Mouse (Mus musculus) heart, embryonic 14.5 days (tissue): Measurements from ENCODE around the gene Oaz1. TPM values are rescaled to one million over a fixed set of nuclear protein-coding genes. Genes with fewer than 3 reads are reported as not detected.
A peak's percentile ranks its signal among the peaks of the same experiment; 100 is the strongest.

Source experiments
- ATAC-seq: fragments of 200-750 bp; cut with Nextera tagmentation; 2 replicates; pipeline ENCODE4 v1.8.0; 2017; ENCODE audit warnings: low read depth, moderate TSS enrichment; ENCODE audit not compliant: insufficient number of reproducible peaks, insufficient read depth, low FRiP score
- H3K27ac ChIP-seq, 2 experiments: fragments of 200-500 bp in 1 of 2; fragments of 300-500 bp in 1 of 2; sonication (generic) in 1 of 2; replicated peaks in 1 of 2; 2 replicates each; pipeline ENCODE4 v1.5.1; 2012 to 2014; ENCODE audit warnings: low read depth in 2 of 2, low read length in 2 of 2, control low read depth in 1 of 2, mild to moderate bottlenecking in 1 of 2, mixed read lengths in 1 of 2; ENCODE audit not compliant: control insufficient read depth in 1 of 2, insufficient read depth in 1 of 2
- H3K27me3 ChIP-seq: fragments of 300-500 bp; sonication (generic); 2 replicates; pipeline ENCODE4 v1.6.1; 2014; ENCODE audit warnings: mild to moderate bottlenecking, low read length, control low read depth; ENCODE audit not compliant: control insufficient read depth, insufficient read depth
- H3K36me3 ChIP-seq: fragments of 300-500 bp; sonication (generic); 2 replicates; pipeline ENCODE4 v1.6.1; 2014; ENCODE audit warnings: mild to moderate bottlenecking, control low read depth, low read length, mixed read lengths; ENCODE audit not compliant: control insufficient read depth, insufficient read depth
- H3K4me1 ChIP-seq, 2 experiments: fragments of 200-500 bp in 1 of 2; fragments of 300-500 bp in 1 of 2; sonication (generic) in 1 of 2; 2 replicates each; pipeline ENCODE4 v1.6.1; 2012 to 2014; ENCODE audit warnings: low read length in 2 of 2, control low read depth in 1 of 2, mixed read lengths in 1 of 2; ENCODE audit not compliant: control insufficient read depth in 2 of 2, insufficient read depth in 2 of 2
- H3K4me2 ChIP-seq: fragments of 300-500 bp; sonication (generic); 2 replicates; pipeline ENCODE4 v1.6.1; 2014; ENCODE audit warnings: mild to moderate bottlenecking, low read length
- H3K4me3 ChIP-seq, 2 experiments: fragments of 200-500 bp in 1 of 2; fragments of 300-500 bp in 1 of 2; sonication (generic) in 1 of 2; 2 replicates each; pipeline ENCODE4 v1.5.1; 2012 to 2014; ENCODE audit warnings: low read length in 2 of 2, mild to moderate bottlenecking in 2 of 2, control low read depth in 1 of 2, low read depth in 1 of 2, moderate library complexity in 1 of 2; ENCODE audit not compliant: control insufficient read depth in 1 of 2, insufficient read depth in 1 of 2
- H3K9ac ChIP-seq: fragments of 300-500 bp; sonication (generic); 2 replicates; pipeline ENCODE4 v1.6.1; 2014; ENCODE audit warnings: mild to moderate bottlenecking, low read length
- H3K9me3 ChIP-seq: fragments of 300-500 bp; sonication (generic); 2 replicates; pipeline ENCODE4 v1.6.1; 2016; ENCODE audit warnings: low read length, control low read depth; ENCODE audit not compliant: control insufficient read depth
- WGBS: fragments of 180-500 bp; shearing (Covaris S2); extraction: QIAGEN DNeasy Blood & Tissue Kit; methylation state at CpG from one replicate; pipeline ENCODE4 v1.1.7; 2014; 5-methylcytosine and 5-hydroxymethylcytosine counted together
- polyA plus RNA-seq: library from polyadenylated mRNA; unstranded; fragments of >200 nt; fragmentation: Nextera tagmentation; extraction: Ambion mirVana; gene quantifications from 2 replicates; pipeline ENCODE4 v1.2.1, GENCODE M21; 2014

Oaz1 gene
- polyA plus RNA-seq, 1 experiment from 2014 or later = 2,172 TPM

DNA sequence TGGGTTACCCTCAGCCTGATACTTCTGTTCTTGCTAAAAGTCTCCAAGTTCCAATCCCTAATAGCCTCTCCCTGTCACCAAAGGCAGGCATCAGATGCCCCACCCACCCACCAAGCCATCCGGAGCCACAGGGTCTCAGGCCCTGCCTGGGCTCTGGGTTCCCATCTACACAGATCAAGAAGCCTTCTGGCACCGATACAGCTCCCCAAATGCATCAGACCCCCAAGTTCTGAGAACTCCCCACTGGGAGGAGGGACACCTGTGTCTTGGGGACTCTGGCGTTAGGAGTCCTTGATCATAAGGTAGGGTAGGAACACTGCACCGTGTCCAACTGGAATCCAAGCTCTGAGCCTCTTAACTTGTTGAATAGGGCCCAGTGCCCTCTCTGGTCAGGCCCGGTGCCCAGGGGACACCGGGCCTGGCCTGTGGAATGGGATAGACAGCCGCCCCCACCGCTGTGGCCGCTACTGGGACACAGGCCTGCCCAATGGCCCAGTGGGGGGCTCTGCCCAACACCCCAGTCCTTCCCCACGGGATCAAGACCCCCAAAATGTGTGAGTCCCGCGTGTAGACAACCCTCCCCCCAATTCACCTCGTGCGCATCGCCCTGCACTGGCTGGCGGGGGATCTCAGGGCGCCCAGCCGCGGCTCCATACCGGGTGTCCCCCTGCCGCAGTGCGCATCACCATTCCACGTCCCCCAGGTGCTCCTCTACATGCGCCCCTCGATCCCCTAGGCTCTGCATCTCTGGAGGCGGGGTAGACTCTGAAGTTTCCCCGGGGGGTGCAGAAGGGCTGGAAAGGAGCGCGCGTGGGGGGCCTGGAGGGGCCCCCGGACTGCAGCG is 16.9 kb downstream of the Oaz1 start:
- Histone ChIP-seq H3K27me3 (peaks cover 41% of the 10 kb centered on the region), H3K9me3 (no peaks in the 10 kb centered on the region), H3K4me3 (peak overlapping the region; percentile 27 to 47), H3K36me3 (no peaks in the 10 kb centered on the region), H3K9ac (peak overlapping the region; percentile 74), H3K4me2 (peak overlapping the region; percentile 81), H3K27ac (no peak overlapping the region), H3K4me1 (peaks cover 2 to 13% of the 10 kb centered on the region in 2 experiments; a peak in 2 of 4 replicates)
- no peak for ATAC-seq
- WGBS = 10% methylated on average over 32 of the region's 32 CpGs

DNA sequence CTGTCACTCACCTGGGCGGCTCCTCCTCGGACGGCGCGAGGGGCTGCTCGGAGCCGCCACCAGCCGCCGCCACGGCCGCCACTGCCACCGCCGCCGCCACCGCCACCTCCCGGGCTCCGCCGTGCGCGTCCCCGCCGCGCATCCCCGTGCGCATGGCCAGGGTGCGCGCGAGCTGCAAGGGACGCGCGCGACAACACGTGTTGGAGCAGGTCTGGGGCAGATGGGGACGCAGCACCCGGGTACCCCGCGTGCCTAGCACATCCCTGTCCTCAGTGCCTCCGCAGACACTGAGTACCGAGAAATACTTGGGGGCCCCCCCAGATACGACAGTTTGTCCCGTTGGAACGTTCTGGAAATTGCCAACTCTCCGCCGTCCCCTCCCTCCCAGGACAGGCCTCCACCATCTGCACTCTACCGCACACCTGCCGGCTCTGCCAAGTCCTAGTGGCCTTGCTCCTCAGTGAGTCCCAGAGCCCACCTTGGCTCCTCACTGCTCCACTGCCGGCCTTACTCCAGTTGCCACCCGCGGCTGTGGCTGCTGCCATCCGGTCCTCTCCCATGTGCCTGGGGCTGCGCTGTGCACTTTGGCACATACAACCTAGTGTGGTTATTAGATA is 17.6 kb downstream of the Oaz1 start, which contains the start of gene Lingo3:
Gene Lingo3, minus strand, starts transcription at position 109 of the 617 bp plus-strand sequence.
- no peaks in the 10 kb centered on the region for H3K9me3 ChIP-seq
- peak within 1 kb of the TSS; percentile 81 for H3K4me2 ChIP-seq
- WGBS = 6% methylated on average over 37 of the region's 51 CpGs
- peaks cover 41% of the 10 kb centered on the region for H3K27me3 ChIP-seq
- ATAC-seq = no peak
- H3K4me3 ChIP-seq = peak within 1 kb of the TSS; percentile 27 to 47
- H3K27ac ChIP-seq = no peak within 1 kb of the TSS
- H3K36me3 ChIP-seq = no peaks in the 10 kb centered on the region
- H3K4me1 ChIP-seq = peaks cover 0 to 9% of the 10 kb centered on the region in 2 experiments; a peak in 2 of 4 replicates
- peak within 1 kb of the TSS; percentile 74 for H3K9ac ChIP-seq

DNA sequence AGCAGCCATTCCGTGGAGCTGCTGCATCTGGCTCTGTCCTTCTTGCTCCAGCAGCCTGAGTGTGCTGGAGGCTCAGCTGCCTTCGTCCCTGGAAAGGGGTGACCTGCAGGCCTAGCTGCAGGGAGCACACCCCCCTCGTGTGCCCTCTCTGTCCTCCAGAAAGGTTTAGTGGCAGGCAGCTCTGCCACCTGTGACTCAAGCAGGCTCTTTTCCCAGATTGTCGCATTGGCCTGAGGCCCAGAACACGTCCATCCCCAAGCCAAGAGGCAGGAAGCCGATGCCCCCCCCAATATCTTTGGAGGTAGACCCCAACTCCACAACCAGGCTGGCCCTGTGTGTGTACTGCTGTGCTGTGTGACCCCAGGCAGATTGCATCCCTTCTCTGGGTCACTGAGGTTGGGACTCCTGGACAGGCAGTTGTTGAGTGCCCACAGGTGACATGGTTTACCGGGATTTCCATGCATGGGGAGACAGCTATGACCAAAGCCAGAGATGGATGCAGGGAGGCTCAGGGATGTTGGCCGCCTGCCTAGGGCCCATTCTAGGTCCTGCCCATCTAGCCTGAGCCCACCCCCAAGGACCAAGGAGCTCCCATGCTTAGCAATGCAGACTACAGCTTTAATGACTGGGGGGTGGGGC is 18.7 kb downstream of the Oaz1 start:
- H3K4me1 ChIP-seq = peaks cover 0 to 9% of the 10 kb centered on the region in 2 experiments; a peak in 2 of 4 replicates
- no peaks in the 10 kb centered on the region for H3K9me3 ChIP-seq
- ATAC-seq = no peak
- H3K4me3 ChIP-seq = no peak overlapping the region
- H3K36me3 ChIP-seq = no peaks in the 10 kb centered on the region
- H3K9ac ChIP-seq = 0 out of 2 replicates have a peak overlapping the region, but pooled peaks have one; percentile 8
- H3K27ac ChIP-seq = no peak overlapping the region
- H3K27me3 ChIP-seq = peaks cover 41% of the 10 kb centered on the region
- no peak overlapping the region for H3K4me2 ChIP-seq
- WGBS = 41% methylated on average over 8 of the region's 8 CpGs

GRCm38 (mm10) chr10:80845732-80846131 is 19.3 kb downstream of the Oaz1 start:
- peaks cover 41% of the 10 kb centered on the region for H3K27me3 ChIP-seq
- WGBS = 70% methylated on average over 12 of the region's 12 CpGs
- ATAC-seq = no peak

DNA sequence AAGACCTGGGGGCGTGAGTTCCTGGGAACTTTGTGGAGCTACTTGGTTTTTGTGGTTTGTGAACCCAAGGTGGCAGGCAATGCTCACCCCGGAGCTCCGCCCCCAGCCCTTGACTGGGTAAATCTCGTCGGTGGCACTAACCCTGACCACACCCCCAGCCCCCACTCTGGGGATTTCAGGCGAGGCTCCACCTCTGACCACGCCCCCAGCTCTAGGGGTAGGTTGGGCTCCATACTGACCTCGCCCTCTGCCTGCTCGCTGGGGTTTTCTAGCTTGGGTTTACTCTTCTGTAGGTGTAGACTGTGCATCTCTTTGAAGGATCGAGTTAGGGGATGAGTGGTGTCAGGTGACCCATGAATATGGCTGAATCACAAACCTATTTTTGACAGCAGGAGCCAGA is 22.1 kb downstream of the Oaz1 start:
- Histone ChIP-seq H3K9ac (no peak overlapping the region), H3K4me3 (no peak overlapping the region), H3K4me2 (no peak overlapping the region), H3K27me3 (peaks cover 19% of the 10 kb centered on the region), H3K36me3 (peaks cover 27% of the 10 kb centered on the region), H3K9me3 (no peaks in the 10 kb centered on the region), H3K27ac (no peak overlapping the region), H3K4me1 (peaks cover 0 to 7% of the 10 kb centered on the region in 2 experiments; a peak in 2 of 4 replicates)
- ATAC-seq = no peak
- 8% methylated on average over 10 of the region's 10 CpGs for WGBS

More at GRCm38 (mm10) chr10:80845732-80846131, 19.3 kb downstream of the Oaz1 start:
- peaks cover 0 to 9% of the 10 kb centered on the region in 2 experiments; a peak in 2 of 4 replicates for H3K4me1 ChIP-seq
- no peaks in the 10 kb centered on the region for H3K36me3 ChIP-seq
- no peak overlapping the region for H3K27ac ChIP-seq
- no peak overlapping the region for H3K9ac ChIP-seq
- H3K4me2 ChIP-seq = no peak overlapping the region
- no peak overlapping the region for H3K4me3 ChIP-seq
- H3K9me3 ChIP-seq = no peaks in the 10 kb centered on the region

GRCm38 (mm10) chr10:80854913-80855748 is 28.7 kb downstream of the Oaz1 start, which contains the start of the genes Lsm7 and Sppl2b:
Lsm7 (minus strand) TSS chr10:80855209.
Sppl2b (plus strand) TSS chr10:80855275.
- peak within 1 kb of the TSS in 1 of 2 experiments; percentile 68; a peak in 3 of 4 replicates for H3K27ac ChIP-seq
- peak; percentile 76 for ATAC-seq
- no peaks in the 10 kb centered on the region for H3K9me3 ChIP-seq
- WGBS = under 1% methylated on average over 79 of the region's 81 CpGs
- no peaks in the 10 kb centered on the region for H3K27me3 ChIP-seq
- H3K4me2 ChIP-seq = peak within 1 kb of the TSS; percentile 100
- H3K4me3 ChIP-seq = peak within 1 kb of the TSS; percentile 92 to 99
- peaks cover 10 to 23% of the 10 kb centered on the region in 2 experiments for H3K4me1 ChIP-seq
- H3K9ac ChIP-seq = peak within 1 kb of the TSS; percentile 91
- H3K36me3 ChIP-seq = peaks cover 30% of the 10 kb centered on the region
